Mouse (Mus musculus): ENCODE data around the gene Crp.

Crp gene

DNA sequence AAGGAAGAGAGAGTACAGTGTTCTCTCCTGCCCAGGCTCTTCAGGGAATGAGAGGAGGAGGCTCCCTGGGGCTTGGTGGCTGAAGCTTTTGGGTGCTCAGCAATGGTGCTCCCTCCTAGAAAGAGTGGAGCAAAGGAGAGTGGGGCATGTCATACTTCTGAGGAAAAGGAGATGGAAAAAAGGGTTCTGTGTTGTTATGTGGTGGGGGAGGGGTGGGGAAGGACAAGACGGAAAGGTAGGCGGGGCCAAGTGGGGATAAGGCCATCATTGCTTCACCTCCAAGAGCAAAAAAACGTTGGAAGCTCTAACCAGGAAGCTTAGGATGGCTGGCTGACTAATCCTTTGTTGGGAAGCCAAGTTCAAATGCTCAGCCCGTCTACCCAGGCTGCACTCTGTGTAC lies 14.1 kb downstream of the Crp start:
- DNase-seq (ENCODE audit: low spot score in 2 of 2): no peak

DNA sequence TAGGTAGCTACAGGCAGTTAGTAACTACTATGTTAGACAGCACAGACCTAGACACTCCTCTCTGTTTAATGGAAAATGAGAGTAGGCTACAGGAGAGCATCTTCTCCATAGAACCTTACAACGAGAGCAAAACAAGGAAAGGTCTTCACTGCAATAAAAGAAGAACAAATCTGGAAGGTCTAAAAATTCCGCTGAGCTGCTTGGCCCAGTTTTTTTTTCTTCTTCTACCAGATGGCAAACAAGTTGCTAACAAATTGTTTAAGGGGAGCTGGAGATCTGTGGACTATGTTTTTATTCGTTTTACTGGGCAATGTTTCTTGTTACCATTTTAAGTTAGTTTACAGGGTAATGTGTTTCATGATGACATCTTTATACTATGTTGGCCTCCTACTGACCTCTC lies 53.4 kb downstream of the Crp start:
- no peak for DNase-seq (ENCODE audit: low spot score in 2 of 2)

DNA sequence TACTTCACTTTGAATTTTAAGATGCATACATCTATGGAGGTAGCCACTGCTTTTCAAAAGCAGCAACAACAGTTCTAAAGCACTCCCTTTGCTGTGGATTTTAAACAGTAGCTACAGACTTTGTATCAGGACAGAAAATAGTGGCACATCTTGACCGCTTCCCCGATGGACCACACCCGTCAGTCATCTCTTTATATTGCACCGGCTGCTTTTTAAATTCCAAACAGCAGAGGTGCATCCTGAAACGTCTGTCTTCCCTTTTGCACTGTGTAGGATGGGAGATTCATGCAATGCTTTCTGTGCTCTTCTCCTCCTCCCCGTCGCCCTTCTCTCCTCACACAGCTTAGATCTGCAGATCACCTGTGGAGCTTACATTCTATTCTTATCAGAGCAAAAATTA lies 57.3 kb downstream of the Crp start:
- DNase-seq (ENCODE audit: low spot score in 2 of 2): no peak

DNA sequence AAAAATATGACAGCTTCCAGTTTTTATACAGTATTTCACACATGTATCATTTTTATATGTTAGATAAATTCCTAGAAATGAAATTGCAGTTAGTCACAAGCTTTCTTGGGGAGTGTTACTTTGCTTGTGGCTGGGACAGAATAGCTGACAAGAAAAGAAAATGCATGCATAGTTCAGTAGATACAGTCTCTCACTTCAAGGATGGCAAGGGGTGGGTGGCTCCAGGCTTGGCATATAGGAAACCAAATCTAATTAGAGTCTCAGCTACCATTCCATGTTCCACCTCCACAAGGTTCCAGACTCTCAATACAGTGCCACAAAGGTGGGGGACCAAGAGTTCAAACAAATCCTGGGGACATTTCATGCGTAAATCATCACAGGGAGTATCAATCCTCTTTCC lies 61.7 kb downstream of the Crp start:
- DNase-seq (ENCODE audit: low spot score in 2 of 2): no peak

DNA sequence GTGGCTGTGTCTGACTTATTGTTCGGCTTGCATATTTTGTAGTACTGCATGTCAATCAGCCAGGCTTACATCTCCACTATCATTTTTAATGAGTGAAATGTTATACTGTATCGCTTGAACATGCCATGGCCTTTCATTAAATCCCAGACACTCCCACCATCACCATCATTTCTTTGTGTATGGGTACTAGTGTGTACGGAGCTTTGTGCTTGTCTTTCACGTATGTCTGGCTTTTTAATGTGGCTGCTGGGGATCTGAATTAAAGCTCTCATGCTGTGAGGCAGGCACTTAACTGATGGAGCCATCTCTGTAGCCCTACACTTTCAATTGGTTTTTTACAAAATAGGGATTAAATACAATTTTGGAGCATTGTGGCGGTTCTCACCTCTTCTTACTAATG lies 81.3 kb downstream of the Crp start:
- DNase-seq (ENCODE audit: low spot score in 2 of 2): no peak

DNA sequence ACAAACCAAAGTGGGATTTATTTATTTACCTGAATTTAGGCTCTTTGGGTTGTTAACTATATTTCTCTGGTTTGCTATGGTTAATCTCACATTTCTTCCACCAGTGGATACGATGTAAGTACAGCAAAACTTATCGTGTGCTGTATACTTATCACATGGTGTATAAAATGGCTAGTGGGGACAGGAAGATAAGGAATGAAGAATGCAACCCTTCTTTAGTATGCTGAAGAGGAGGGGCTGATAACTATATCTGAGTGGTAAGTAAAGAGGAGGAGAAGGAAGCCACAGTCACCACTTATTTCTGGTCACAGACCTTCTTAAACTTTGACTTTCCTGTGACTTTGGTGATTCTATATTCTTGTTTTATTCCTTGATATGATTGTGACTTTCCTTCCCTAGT lies 87.5 kb downstream of the Crp start:
- no peak for DNase-seq (ENCODE audit: low spot score in 2 of 2)

DNA sequence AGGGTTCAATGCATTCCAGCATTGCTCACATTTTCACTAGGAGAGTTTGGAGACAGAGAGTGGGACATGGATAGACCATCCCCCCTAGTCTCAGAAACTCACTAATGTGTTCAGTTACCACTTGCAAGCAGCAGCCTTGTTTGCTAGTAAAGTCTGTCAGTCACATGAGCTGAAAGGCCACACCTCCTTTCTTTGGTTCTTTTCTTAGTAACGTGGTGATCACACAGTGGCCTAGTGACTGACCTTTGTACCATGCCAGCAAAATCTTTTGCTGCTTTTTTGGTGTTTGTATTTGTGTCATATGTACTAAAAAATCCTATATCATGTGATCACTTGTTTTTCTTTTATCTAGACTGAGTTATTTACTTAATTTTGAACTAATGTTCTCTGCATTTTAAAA lies 88.0 kb downstream of the Crp start:
- no peak for DNase-seq (ENCODE audit: low spot score in 2 of 2)

DNA sequence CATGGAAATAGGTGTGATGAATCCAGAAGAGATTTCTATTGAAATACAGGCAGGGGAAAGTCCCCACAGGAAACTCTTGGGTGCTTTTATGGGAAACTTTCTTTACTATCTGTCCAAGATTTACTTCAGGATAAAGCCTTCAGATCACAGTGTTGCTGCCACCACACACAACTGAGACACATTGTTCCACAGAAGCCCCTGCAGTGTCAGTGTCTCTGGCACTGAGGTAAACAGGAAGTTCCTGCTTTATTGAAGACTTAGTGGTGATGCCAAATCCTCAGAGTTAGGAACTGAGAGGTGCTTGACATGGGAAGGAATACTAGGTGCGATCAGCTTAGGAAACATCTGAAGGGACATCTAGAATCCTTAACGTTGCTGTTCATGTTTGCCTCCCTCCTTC lies 131.1 kb downstream of the Crp start:
- DNase-seq (ENCODE audit: low spot score in 2 of 2): no peak

DNA sequence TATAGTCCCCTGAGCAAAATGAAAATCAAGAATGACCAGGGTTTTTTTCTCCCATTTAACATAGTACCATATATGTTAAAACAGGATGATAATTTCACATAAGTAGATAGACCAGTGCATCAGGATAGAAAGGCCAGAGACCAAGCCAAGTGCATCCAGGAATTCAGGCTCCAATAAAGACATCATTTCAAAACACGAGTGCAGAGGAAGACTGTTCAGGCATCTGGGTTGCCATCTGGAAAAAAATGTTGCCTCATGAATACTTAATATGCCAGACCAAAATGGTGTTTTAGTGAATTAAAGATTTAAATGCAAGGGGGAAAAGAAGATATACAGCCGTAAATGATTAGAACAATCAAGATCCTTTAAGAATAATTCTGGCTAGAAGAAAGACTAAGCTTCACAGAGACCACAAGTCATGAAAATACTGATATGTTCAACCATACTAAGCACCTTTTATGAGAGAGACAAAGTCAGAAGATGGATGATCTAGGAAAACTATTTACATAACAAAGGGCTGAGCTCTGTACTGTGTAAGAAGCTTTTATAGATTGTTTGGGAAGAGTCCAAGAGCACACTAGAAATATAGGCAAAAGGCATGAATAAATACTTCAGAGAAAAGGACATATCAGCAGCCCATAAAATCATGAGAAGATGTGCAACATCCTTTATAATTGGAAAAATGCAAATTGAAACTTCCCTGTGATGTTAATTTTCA lies 149.3 kb downstream of the Crp start:
- no peak for DNase-seq (ENCODE audit: low spot score in 2 of 2)

DNA sequence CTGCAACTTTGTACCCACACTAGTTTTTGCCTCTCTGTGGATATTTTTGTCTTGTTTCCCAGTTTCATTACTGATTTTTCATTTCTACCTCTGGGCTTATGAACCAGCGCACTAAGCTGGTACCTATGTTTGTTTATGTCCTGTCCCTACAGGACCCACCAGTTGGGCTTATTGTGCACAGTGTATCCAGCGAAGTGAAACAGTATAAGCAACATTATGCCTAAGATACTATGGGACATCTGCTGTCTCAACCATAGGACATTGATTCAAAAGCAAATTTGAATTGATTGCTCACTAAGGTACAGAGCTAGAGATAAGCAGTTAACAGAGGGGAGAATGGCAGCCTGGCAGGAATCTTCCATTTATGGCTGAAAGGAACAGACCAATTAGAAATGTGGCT lies 150.3 kb downstream of the Crp start:
- DNase-seq (ENCODE audit: low spot score in 2 of 2): no peak

DNA sequence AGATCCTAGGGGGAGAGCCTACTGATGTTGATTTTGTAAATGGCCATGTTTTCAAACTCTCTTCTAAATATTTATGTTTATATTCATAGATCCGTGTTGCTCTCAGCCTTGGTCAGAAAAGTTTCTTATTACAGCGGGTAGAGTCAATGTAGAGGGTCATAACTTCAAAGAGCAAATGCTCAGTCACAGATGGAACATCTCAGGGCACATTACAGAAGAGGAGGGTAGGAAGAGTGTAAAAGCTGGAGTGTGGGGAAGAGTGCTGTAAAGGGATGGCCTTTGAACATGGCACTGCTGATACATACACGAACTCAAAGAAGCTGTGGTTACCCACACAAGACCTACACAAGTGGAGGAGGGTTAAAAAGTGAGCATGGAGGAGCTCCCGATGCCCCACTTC lies 177.4 kb downstream of the Crp start:
- no peak for DNase-seq (ENCODE audit: low spot score in 2 of 2)

DNA sequence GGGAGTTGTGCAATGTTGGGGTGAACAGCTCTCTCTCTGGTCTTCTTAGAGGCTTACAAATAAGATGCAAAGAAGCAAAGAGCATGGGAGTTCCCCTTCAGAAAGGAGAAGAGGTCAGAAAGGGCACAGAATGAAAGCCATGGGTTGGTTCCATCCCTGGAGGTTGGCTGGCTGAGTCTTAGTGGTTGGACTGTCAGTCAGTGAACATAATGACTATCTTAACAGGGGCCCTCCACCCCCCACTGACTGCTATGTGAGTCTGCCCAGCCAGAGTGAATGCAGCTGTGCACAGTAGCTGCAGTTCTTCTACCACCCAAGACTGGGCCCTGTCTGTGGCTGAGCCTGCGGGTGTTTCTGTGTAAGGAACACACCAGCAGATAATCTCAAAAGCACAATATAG lies 178.8 kb downstream of the Crp start:
- no peak for DNase-seq (ENCODE audit: low spot score in 2 of 2)
